Mouse (Mus musculus): ENCODE data around the gene Pknox2.
A peak's percentile ranks its signal among the peaks of the same experiment; 100 is the strongest.

Pknox2 gene

GRCm38 (mm10) chr9:36990626-36991368 lies 156.4 kb downstream of the Pknox2 start:
- no peak for DNase-seq (ENCODE audit: low spot score)

GRCm38 (mm10) chr9:36989991-36990390 lies 157.2 kb downstream of the Pknox2 start:
- DNase-seq (ENCODE audit: low spot score): no peak

- no peak for DNase-seq (ENCODE audit: low spot score)
Observed at GRCm38 (mm10) chr9:36985233-36985632, 162.0 kb downstream of the Pknox2 start.

DNA sequence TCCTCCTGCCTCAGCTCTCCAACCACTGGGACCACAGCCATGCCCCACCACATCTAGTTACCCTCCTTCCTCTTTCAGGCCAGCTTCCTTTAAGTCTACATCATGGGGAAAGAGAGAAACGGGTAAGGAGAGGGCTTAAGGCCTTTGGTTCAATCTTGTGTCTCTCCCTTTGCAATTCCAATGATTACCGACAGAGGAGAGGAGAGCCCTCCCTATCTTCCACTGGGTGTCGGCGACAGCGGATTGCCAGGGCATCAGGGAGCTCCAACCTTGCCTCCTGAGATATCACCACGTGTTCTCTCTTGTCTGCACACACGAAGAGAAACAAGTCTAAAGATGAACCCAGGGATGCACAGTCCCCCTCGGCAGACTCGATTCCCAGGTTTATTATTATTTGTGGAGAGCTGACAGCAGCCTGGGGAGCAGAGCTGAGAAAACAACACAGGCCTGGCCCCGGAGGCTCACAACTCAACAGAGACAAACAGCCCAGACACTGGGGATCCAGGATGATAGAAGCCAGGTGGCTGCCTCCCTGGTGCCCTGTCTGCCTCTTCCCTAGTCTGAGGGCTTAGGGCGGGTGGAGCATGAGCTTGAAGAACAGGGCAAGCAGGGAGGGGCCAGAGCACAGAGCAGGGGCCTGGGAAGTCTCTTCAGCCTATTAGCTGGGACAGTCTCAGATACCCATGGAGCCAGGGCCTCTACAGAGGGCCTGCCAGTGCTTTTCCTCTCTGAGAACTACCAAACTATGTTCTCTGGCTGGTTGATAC lies 170.4 kb downstream of the Pknox2 start:
- no peak for DNase-seq (ENCODE audit: low spot score)

DNA sequence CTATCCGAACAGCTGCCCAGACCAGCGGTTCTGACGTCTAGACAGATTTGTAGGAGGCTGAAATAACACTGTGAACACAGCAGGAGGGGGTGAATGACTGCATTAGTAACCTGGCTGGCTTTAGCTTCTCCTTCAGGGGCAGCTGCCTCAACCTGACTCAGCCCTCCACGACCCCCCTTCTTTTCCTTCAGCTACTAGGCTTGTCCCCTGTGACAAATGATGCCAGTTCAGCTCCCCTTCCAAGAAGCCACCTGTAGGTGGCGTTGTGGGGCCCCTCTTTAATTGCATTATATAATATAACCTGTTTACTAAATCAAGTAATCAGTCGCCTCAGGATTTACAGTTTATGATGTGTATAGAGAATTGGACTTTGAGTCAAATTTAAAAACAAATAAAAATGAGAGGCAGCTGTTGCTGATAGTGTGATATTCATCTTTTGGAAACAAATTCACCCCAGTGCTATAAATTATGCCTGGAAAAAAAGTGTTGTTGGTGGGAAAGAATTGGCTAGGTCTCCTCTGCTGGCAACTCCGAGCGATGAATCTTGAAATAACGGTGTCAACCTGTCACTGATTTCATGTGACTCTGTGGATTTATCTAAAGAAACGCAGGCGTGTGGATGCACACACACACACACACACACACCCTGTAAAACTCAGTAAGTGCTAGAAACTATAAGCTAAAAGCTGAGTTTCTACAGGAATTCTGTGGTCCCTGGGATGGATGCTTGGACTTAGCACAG lies 173.6 kb downstream of the Pknox2 start:
- DNase-seq (ENCODE audit: low spot score): no peak

GRCm38 (mm10) chr9:36972089-36972488 lies 175.1 kb downstream of the Pknox2 start:
- DNase-seq (ENCODE audit: low spot score): no peak

- no peak for DNase-seq (ENCODE audit: low spot score)
Observed at GRCm38 (mm10) chr9:36971066-36971465, 176.1 kb downstream of the Pknox2 start.

DNA sequence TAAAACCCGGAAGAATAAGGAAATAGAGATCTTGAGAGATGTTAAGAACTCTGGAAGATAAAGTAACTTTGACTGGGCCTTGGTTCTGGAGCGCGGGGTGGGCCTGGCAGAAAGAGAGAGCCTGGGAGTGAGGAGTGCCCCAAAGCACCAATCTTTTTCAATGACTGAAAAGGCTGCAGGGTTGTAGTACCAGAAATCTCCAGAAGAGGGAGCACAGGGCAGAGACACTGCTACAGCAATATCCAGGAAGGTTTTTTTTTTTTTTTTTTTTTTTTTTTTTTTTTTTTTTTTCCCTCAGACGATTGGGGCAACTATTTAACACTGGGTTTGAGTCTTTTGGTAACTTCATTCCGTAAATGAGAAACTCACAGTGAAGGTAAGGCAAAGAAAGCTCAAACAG lies 176.6 kb downstream of the Pknox2 start:
- peak; percentile 83 for DNase-seq (ENCODE audit: low spot score)

- no peak for DNase-seq (ENCODE audit: low spot score)
Observed at GRCm38 (mm10) chr9:36969131-36969530, 178.1 kb downstream of the Pknox2 start.

- DNase-seq (ENCODE audit: low spot score): no peak
Observed at GRCm38 (mm10) chr9:36968713-36969112, 178.5 kb downstream of the Pknox2 start.

DNA sequence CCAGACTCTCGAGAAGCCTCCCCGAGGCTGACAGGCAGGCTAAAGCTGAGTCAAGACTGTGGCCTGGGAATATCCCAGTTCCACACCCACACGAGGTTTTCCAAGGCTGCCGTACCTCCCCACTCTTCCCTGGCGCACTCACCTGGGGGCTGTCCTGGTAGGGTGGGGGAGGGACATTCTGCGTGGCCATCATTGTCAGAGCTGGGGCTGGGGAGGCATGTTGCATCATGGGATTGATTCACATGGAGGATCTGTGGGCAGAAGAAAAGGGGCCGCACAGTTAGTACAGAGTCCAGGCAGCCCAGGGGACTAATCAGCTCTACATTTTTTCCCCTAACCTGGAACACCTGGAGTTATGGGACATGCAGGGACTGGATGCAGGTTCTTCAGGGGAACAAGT lies 179.0 kb downstream of the Pknox2 start:
- DNase-seq (ENCODE audit: low spot score): no peak

GRCm38 (mm10) chr9:36965720-36966119 lies 181.5 kb downstream of the Pknox2 start:
- DNase-seq (ENCODE audit: low spot score): no peak

DNA sequence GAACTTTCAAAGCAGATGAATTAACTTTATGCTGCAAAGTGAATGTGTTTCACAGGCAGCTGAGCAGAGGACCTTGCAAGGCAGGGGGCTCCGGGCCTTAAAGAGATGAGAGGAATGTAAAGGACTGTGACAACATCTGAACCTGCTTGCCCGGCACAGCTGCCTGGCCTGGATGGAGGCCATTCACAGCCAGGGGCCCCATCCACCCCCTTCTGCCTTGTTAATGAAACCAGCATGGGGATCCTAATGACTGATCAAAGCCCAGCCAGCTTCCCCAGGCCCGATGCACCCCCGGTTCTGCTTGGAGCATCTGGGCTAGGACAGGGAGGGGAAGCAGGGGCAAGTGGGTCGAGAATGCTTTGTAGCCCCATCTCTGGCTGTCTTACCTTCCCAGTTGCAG lies 183.0 kb downstream of the Pknox2 start:
- DNase-seq (ENCODE audit: low spot score): no peak

DNA sequence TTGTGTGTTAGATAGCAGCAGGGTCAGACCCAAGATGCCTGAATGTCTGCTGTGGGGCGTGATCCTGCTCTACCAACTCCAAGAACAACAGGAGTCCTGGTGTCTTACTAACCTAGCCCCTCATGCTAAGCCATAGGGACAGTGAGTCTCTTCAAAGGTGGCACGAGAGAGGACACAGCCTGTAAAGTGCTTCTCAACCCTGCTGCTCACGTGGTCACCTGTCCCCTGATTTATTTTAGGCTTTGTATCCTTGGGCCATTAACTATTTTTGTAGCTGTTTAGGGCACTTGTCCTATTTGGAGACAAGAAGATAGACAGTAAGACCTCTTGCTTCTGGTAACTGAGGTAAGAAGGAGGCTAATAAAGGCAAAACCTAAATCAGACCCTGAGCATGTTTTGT lies 183.7 kb downstream of the Pknox2 start:
- no peak for DNase-seq (ENCODE audit: low spot score)

- no peak for DNase-seq (ENCODE audit: low spot score)
Observed at GRCm38 (mm10) chr9:36961874-36962273, 185.3 kb downstream of the Pknox2 start.

- DNase-seq (ENCODE audit: low spot score): no peak
Observed at GRCm38 (mm10) chr9:36961153-36961552, 186.1 kb downstream of the Pknox2 start.

DNA sequence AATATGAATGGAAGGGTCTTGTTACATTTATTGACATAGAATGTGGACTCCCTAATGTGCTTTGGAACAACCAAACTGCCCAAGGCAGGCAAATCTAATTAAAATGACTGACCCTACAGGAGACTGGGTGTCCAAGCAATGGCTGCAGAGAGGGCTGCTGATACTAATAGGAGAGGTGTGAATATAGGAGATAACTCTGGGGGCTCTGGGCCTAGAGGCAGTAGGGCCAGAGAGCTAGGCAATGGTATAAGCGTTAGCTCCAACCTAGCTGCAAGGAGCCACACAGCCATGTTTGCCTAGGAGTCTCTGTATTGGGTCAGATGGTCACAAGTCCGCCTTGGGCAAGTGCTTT lies 196.1 kb downstream of the Pknox2 start:
- no peak for DNase-seq (ENCODE audit: low spot score)

- no peak for DNase-seq (ENCODE audit: low spot score)
Observed at GRCm38 (mm10) chr9:36950271-36951132, 196.7 kb downstream of the Pknox2 start.

- DNase-seq (ENCODE audit: low spot score): no peak
Observed at GRCm38 (mm10) chr9:36948181-36948580, 199.0 kb downstream of the Pknox2 start.

- DNase-seq (ENCODE audit: low spot score): peak; percentile 69
Observed at GRCm38 (mm10) chr9:36947056-36947694, 200.0 kb downstream of the Pknox2 start.

- no peak for DNase-seq (ENCODE audit: low spot score)
Observed at GRCm38 (mm10) chr9:36944843-36945242, 202.4 kb downstream of the Pknox2 start.
